Mouse (Mus musculus): ENCODE measurements at regions not wholly inside any gene's neighbourhood (a gene's known extent, or its start where the extent isn't known, plus 50 kb on each side); places are given as distances from the start of the nearest gene placed in this dataset.
"Not testable (repeated sequence)": the region's sequence is repeated elsewhere in the genome, so short reads cannot be mapped to it uniquely, and the experiment has no call there.

DNA sequence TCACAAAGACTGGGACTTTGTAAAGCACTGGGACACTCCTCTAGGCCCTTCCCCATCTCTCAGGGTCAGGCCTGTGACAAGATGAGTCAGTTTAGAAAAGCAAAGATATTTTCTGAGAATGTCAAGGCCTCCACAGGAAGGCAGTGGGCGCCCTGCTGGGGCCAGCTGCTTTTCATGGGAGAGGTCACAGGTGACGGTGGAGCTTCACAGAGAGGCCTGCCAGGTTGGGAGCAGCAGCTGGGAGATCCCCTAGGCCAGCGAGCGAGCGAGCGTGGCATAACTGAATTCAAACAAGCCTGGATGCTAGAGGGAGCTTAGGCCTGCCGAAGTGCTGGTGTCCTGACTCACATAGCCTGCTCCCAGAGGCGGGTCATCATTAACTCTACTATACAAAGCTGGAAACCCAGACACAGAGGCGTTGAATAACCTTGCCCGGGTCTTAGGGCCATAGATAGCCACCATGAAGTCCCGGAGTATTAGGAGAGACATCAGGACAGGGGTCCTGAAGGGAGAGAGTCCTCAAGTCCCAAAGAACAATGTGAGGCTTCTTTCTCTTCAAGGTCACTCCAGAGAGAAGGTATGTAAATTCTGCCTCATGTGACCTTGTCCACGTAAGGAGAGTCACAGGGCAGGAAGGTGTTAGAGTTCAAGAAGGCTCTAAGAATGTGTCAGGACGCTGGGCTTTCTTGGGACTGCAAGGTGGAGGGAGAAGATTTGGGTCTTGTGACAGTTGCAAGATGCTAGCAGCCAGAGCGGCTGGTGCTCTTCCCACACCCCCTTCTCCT, 174.3 kb upstream of the Sulf2 start:
- no peak for DNase-seq (ENCODE audit: low read depth, low spot score)

DNA sequence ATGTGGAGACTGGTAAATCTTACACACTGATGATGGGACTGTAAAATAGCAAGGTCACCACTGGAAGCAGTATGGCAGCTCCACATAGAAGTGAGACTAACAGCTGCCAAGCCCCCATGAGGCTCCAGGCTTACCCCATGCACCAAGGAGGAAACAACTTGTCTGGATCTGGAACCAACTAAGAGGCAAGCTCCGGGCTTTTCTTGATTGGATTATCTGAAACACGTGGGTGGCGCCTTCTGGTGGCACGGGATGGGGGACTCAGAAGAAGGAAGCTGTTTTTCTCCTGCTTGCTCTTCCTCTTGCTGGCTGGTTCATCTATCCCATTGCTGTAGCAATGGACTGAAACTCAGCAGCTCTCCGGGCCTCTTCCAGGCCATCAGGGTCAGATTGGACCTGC, 171.5 kb upstream of the Sulf2 start:
- no peak for DNase-seq (ENCODE audit: low read depth, low spot score)

DNA sequence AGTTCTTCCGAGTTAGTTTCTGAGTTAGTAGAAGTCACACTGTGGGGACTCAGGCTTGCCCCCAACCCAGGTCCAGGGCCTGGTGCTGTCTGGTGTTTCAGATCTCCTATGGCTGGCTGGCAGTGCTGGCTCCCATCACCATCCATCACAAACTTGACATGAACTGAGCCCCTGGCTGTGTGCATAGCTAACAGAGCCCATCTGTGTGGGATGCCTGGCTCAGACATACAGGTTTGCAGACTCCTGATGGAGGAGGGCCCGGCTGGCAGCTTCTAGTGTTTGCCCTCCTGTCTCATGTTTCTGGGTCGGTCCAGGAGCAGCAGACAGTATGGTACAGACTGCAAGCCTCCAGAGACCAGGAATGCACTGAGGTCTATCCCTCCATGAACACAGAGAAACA, 169.5 kb upstream of the Sulf2 start:
- DNase-seq (ENCODE audit: low read depth, low spot score), result no peak

DNA sequence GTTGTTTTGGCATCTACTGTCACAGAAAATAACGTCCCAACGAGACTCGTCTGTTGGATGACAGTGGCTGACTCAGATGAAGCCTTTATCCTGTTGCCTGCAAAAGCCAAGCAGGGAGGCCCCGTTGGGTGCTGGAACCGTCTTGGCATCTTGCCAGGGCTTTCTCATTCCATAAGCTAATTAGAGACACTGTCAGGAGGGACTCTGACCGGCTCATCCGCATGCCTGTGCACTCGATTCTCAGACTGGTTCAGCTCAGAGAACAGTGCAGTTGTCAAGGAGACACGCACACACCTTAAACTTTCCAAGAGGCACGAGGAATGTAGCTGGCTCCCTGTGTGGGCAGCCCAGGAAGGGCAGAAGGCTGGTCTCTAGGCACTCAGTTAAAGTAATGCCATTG, 169.0 kb upstream of the Sulf2 start:
- DNase-seq (ENCODE audit: low read depth, low spot score), result no peak

DNA sequence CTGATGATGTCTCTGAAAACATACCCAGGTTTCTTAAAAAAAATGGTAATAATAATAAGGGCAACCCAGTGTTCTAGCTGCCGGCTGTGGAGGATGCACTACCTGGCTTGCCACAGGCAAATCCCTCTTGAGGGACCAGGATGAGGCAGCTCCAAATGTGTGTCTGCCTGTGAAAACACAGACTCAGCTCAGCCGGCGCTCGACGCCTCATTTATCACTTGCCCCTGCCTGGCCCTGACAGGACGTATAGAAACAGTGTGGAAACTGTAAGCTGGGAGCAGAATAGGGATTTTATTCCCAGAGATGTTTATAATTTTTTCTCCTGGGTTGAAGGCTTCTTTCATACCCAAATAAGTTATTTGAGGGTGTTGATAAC, 167.2 kb upstream of the Sulf2 start:
- no peak for DNase-seq (ENCODE audit: low read depth, low spot score)

DNA sequence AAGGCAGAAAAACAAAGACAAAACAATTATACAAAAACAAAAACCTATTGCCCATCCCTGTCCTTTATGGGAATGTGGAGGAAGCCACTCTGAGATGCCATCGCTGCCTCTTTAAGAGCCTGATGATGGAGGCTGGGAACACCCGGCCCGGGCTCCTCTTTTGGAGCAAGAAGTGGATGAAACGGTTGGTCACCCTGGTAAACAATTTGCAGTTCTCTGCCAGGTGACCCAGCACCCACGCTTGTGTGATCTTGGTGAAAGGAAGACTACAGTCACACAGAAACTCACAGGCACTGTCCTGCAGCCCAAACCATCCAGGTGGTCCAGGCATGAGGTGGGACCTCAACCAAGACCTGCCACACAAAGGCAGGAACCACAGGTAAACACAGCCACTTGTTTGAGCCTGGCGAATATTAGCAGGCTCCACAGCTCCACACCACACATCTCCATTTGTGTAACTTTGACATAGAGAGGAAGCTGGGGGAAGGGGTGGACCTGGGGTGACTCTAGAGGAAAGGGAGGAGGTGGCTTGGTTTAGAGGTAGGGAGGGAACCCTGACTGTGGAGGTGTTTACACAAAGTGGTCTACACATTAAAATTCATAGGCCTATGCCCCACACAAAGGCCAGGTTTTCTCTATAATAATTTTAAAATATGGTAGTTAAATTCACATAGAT, 166.7 kb upstream of the Sulf2 start:
- no peak for DNase-seq (ENCODE audit: low read depth, low spot score)

DNA sequence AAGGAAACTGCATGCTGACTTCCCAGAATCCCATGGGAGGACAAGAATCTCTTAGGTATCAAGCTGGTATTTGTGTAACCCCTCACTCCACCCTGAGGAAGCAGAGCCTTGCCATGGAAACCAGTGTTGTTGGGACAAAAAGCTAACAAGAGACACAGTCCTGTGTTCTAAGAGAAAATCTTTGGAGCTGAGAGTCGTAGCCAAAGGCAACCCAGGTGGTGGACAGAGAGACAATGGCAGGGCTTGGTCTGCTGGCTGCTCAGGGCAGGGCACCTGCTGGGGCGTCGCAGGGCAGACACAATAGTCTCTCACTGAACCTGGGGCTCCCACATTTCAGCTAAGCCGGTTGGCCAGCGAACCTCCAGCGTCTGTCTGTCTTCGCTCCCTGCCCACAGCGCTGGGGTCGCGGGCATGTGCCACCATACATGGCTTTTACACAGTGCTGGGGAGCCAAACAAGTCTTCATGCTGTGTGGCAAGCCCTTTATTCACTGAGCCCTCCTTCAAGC, 161.0 kb upstream of the Sulf2 start:
- DNase-seq (ENCODE audit: low read depth, low spot score), result no peak

DNA sequence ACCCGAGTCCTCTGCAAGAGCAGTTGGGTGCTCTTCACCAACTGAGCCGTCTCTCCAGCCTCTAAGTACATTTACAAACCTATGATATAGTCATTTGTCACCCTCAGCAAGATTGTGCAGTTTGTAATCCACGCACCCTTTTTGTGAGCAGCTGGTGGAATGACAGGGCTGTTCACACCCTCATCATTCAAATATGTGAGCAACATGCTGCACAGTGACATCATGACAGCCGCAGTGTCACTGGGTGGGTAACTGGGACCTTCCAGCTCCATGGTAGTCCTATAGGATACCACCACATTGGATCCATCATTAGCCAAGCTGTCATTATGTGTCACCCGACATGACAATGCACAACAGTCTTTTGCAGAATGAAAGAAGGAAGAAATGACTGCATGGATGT, 155.0 kb upstream of the Sulf2 start:
- DNase-seq (ENCODE audit: low read depth, low spot score), result no peak

DNA sequence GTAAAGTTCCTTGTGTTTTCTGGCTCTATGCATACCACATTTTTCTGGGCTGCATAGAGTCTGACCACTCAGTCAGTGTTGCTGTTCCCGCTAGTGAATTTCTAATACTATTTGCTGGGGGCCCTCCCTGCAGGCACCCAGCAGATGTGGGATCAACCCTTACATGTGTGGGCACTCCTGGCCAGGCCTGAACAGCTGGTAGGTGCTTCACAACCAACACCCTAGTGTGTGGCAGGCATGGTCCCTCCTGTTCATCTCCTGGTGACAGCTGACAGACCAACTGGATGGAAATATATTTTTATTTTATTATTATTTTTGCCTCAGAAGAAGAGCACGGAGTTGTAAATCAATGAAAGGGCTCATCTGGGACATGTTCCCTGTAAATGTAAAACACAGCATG, 154.4 kb upstream of the Sulf2 start:
- no peak for DNase-seq (ENCODE audit: low read depth, low spot score)

DNA sequence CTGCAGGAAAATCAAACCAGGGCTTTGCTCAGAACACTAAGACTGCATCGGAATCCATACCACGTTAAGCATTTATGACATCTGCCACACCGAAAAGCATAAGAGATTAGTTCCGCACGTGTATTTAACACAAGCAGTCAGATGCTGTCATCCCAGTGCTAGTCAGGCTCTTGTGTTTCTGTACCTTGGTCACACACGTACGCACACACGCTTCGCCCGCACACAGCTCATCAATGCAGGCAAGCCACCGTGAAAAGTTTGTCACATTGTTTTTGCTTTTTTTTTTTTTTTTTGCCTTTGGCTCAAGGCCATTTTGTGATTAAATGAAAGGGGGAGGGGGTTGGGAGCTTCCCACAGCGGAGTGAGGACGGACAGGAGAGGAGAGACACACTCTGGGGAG, 152.1 kb upstream of the Sulf2 start:
- no peak for DNase-seq (ENCODE audit: low read depth, low spot score)

DNA sequence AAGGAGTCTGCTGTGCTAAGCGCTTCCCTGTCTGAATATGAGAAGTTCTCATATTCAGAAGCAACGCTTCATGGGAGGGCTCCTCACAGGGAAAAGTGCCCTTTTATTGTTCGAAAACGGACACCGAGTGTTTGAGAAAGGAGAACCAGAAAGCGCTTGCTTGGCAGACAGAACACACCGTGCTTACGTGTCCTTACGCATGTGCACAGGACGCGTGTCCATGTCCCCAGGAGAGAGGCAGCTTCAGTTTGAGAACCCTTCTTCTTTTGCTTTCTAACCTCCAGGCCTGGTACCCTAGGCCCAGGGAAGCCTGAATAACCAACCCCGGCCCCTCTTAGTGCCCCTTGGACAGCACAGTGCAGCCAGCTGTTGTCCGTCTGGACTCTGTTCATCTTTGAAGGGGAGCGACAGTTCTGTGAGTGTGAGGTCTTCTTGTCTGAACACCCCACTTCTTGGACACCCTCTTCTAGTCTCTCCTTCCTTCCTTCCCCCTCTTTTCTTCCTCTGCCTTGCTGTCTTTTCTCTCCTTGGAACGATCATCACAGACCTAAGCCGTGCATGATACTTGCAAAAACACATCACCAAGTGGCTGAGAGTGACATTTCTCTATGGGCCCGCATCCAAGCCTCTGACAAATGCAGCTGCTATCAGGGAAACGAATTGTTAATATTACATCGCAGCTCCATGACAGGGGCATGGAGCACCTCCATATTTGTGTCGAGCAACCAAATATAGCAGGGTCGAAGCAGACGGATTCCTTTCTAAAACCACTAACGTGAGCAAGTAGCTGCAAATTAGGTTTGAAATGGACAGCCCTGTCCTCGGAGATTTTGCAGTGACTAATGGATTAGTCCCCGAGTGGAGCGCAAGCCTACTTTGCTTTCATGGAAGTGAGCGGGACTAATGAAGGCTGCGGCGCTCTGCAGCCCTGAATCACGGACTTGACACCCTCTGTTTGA, 149.9 kb upstream of the Sulf2 start:
- no peak for DNase-seq (ENCODE audit: low read depth, low spot score)

DNA sequence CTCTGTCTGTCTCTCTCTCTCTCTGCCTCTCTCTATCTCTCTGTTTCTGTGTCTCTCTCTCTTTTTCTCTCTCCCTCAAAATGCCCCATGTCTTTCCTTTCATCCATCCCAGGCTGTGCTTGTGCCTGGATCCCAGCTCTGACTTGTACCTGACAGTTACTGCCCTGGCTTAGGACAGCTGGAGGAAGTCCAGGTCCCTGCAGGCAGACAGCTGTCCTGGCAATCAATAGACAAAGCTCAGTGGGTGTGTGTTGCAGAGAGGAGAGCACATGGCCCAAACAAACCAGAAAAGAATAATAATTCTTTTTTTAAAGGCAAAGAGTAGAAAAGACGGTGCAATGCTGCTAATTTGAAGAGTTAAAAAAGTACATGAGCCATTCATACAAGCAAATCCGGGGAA, 148.4 kb upstream of the Sulf2 start:
- no peak for DNase-seq (ENCODE audit: low read depth, low spot score)

DNA sequence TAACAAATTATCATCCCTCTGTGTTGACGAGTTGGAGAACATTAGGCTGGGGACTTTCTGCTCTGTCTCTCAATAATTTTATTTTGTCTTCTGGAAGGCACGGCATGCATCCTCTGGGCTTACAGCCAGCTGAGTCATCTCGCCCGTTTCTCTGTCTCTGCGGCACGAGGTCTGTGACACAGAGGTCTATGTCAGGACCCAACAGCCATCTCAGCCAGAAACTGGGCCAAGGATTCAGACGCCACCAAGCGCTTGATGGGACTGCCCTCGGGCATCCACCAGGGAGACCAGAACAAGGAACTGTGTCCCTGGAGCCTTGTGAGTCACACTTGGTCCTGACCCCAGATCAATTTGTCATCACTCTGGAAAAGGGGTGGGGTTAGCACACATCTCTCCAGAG, 145.7 kb upstream of the Sulf2 start:
- DNase-seq (ENCODE audit: low read depth, low spot score), result no peak

DNA sequence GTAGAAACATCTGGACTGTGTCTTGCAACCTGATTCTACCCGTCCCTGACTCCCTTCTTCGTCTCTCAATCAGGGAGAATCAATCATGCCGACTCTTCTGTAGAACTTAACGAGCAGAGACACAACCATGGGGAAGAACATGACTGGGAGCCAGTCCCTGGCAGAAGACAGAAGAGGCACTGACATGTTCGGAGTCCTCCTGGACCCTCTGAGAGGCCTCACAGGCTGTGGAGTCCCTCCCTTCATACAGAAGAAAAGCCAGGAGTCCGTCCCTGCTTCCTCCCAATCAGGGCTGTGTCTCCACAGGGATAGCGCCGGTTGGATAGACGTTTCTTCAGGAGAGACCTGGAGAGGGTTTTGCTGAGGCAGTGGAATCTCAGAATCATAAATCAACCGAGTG, 139.2 kb upstream of the Sulf2 start:
- DNase-seq (ENCODE audit: low read depth, low spot score), result no peak

DNA sequence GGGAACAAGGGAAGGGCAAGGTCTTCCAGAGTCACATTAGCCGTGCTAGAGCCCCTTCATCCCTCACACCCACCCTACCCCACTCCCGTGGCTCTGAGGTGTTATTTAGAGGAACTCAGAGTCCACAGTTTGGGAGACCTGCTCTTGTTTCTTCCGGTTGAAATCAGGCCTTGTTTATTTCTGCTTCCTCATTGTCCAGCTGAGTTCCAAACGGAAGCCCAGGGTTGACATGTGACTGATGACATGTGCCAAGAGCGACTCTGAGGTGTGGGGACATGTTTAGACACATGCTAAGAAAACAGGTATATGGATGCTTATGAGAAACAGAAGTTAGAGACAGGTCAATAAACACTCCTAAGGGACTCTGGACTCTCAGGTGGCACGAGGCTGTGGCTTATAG, 137.5 kb upstream of the Sulf2 start:
- DNase-seq (ENCODE audit: low read depth, low spot score), result no peak

DNA sequence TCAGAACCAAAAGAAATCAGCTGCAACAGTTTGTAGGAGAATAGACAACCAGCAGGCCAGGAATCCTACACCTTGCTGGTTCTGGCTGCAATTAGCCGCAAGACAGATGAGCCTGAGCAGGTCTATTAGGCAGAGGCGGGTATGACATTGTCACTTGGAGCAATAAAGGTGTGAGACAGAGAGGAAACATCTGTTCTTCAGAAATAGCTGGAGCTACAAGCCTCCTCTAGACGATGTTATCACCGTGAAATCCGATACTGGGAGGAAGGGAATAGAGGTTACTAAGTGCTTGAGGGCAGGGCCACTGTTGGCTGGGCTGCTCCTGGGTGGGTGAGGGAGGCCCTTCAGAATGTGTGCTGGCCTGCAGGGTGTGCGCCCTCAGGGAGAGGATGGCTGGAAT, 135.8 kb upstream of the Sulf2 start:
- no peak for DNase-seq (ENCODE audit: low read depth, low spot score)

DNA sequence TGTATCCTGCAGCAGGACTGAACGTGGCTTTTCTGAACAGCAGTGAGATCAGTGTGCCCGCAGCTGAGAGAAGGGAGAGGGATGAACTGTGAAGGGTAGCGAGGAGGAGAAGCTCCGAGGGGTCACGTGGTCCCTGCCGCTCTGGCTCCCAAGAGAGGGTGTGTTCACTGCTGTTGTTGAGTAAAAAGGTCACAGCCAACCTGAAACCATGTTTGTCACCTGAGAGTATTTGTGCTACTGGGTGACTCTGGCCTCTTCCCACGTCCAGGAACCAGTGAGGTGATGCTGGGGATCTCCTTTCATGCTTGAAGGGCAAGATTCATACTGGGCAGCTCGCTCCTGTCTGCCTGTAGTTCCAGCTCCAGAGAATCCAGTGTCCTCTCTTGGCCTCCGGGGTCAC, 135.4 kb upstream of the Sulf2 start:
- DNase-seq (ENCODE audit: low read depth, low spot score), result no peak

DNA sequence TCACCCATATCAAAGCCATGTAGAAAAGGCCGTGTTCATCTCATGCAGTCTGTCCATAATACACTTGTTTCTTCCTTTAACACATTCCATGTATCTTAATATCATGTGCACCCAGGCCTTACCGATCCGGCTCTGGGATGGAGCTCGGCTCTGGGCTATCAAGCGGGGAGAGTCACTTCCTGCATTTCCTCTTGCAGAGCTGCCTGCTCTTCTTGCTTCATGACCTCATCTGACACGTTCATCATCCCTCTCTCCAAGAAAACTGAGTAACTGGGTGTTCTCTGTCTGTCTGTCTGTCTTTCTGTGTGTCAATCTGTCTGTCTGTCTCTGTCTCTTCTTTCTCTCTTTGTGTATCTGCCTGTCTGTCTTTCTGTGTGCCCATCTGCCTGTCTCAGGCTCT, 133.7 kb upstream of the Sulf2 start:
- DNase-seq (ENCODE audit: low read depth, low spot score), result no peak

DNA sequence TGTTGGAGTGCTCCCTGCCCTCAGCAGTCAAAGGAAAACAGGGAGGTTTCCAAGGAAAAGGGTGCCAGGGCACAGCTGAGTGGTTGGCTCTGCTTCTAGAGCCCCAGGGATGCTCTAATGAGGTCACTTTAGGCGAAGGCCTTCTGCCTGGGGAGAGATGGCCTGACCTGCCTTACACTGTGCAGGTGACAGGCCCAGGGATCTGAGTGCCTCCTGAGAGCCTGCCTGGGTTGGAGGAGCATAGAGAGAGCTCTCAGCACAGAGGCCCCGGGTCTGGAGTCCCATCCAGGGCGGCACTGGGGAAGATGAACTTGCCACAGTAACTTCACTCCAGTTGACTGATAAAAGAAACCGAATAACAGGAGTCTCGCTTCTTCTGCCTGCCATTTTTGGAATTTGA, 125.7 kb upstream of the Sulf2 start:
- not testable (repeated sequence) for DNase-seq (ENCODE audit: low read depth, low spot score)

DNA sequence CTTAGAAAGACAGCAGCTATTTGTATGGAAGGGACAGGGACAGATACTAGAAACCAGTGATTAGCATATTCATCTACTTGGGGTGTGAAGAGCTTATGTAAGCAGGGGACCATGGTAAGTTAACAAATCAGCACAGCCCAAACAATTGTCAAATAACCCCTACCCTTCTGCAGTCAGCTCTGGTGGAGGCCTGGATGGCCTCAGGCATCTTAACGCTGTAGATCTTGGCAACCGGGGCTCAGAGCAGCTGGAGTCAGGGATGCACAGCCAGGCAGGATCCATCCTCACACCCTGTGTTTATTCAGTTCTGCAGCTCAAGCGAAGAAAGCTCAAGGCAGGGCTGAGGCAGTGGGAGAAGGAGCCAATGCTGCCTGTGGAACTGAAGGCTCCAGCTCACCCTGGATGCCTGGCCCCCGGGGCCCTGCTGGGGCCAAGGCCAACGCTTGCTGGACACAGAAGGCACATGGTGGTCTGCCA, 125.2 kb upstream of the Sulf2 start:
- no peak for DNase-seq (ENCODE audit: low read depth, low spot score)

DNA sequence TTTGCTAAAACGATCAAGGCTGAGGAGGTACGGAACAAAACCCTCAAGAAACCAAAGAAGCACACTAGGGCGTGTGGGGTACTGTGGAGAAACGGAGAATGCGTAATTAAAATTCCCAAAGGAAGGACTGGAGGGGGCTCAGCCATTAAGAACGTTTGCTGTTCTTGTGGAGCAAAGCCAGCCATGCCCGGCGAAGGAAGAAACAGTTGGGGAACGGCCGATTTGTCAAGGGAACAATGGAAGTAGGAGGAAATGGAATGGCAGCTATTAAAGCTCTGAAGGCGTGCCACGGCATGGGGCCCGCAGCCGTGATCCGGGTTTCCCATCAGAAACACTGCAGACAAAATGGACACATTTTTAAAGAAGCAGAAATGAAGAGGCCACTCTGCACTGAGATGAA, 124.2 kb upstream of the Sulf2 start:
- peak; percentile 13 for DNase-seq (ENCODE audit: low read depth, low spot score)

DNA sequence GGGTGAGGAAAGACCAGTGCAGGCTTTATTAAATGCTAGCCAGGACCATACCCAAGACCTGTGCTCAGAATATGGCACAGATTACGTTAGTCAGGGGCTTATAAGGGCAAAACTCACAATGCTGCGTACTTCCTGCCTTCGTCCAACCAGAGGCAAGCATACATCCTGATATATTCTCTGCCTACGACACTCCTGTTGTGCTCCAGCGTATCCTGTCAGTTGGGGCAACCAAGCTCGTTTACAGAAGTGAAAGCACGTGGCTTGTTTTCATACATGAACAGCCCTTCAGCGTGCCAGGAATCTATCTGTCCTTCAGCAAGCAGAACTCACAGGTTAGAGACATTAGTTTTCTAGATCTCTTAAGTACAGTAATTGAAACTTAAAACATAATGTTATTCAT, 119.9 kb upstream of the Sulf2 start:
- DNase-seq (ENCODE audit: low read depth, low spot score), result no peak
